Mouse (Mus musculus) C2C12 (cell line): Measurements from ENCODE around the gene Lmf1.

Source experiments
- CEBPB ChIP-seq: IDR thresholded peaks from one replicate; pipeline ENCODE4 v1.6.1; 2011; ENCODE audit warnings: low read depth, mild to moderate bottlenecking, control low read depth, moderate library complexity
- CTCF ChIP-seq: IDR thresholded peaks from one replicate; pipeline ENCODE4 v1.5.1; 2011; ENCODE audit not compliant: control insufficient read depth, insufficient read depth, insufficient read length
- FOSL1 ChIP-seq: IDR thresholded peaks from one replicate; pipeline ENCODE4 v1.8.0; 2011; ENCODE audit warnings: mild to moderate bottlenecking, low read length; ENCODE audit not compliant: poor library complexity, insufficient read depth, severe bottlenecking
- MAX ChIP-seq: IDR thresholded peaks from one replicate; pipeline ENCODE4 v1.6.1; 2011; ENCODE audit warnings: mild to moderate bottlenecking, control low read depth
- USF1 ChIP-seq: IDR thresholded peaks from one replicate; pipeline ENCODE4 v1.6.1; 2011; ENCODE audit warnings: low read depth, mild to moderate bottlenecking, control low read depth, moderate library complexity

GRCm38 (mm10) chr17:25602366-25602765 lies 23.5 kb downstream of the Lmf1 start:
- no peak for TF ChIP-seq CTCF
- no peak for TF ChIP-seq USF1
- no peak for TF ChIP-seq CEBPB
- no peak for TF ChIP-seq FOSL1
- no peak for TF ChIP-seq MAX
